Mouse (Mus musculus) heart, adult 2 months (tissue): ENCODE measurements around the gene Tiam1.

Experiments used
- CTCF ChIP-seq: fragments of 200-600 bp; IDR thresholded peaks from 2 replicates; pipeline ENCODE4 v1.8.1; 2022; ENCODE audit warnings: antibody characterized with exemption, mild to moderate bottlenecking, moderate library complexity
- EP300 ChIP-seq: fragments of 200-500 bp; IDR thresholded peaks from 2 replicates; pipeline ENCODE4 v1.6.1; 2011; ENCODE audit warnings: low read depth, low read length, control low read depth; ENCODE audit not compliant: insufficient read depth

DNA sequence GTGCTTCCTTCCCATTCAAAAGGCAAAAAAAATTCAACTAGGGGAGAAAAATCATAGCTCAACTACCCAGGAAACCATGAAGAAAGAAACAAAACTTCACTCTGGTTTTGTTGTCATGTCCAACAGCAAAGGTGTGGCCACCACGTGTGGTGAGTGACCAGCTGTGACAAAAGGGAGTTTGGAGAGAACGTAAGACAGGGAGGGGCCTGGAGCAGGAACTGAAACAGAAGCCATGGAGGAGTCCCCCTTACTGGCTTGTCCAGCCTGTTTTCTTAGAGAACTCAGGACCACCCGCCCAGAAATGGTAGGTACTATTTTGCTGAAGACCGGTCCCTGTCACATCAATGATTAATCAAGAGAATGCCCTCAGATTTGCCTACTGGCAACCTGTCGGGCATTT lies 342.1 kb downstream of the Tiam1 start:
- no peak for TF ChIP-seq CTCF
- no peak for TF ChIP-seq EP300
